Mouse (Mus musculus) kidney, adult 9 months (tissue): ENCODE data around the gene Chchd10.
"Not testable (repeated sequence)": the region's sequence is repeated elsewhere in the genome, so short reads cannot be mapped to it uniquely, and the experiment has no call there.

ENCODE experiments used
- DNase-seq: peaks from one replicate; pipeline ENCODE4 v3.0.0; 2022

The Chchd10 gene

DNA sequence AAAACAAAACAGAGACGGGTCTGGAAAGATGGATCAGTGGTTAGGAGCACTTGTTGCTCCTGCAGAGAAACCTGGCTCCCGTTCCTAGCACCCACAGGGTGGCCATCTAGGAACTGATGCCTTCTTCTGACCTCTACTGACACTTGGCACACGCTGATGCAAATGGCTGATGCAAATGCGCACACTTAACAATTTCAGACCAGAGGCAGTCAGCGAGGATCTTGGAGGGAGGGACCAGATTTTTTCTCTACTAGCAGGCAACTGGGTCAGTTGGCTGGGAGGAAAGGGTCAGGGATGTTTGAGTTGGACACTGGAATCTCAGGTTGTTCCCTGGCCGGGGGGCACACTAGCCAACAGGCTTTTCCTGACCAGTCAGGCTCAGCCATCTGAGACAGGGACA lies at the start of gene Chchd10:
TSS of gene Chchd10 (plus strand) at position 240 of the 400 bp plus-strand sequence.
- peak; percentile 25 for DNase-seq

- DNase-seq = peak; percentile 96
These were observed 49.7 kb upstream of the Chchd10 start for GRCm38 (mm10) chr10:75883232-75883552.

DNA sequence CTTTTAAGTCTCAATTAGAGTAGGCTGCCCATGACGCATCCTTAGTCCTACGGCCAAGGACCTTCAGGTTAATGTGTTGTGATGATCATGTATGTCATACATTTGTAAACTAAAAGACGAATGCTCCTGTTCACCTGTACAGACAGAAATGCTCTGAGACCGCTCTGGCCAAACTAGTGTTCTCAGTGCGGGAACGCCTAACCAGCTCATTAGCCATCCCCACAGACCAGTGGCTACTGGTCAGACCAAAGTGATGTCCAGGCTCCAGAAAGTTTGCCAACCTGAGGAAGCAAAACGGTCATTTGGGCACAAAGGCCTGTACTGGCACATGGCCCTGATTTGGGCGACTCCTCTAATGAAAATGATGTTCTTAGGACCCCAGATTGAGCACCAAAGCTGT lies 48.2 kb upstream of the Chchd10 start:
- no peak for DNase-seq

- DNase-seq = not testable (repeated sequence)
These were observed 45.4 kb upstream of the Chchd10 start for GRCm38 (mm10) chr10:75887504-75887903.

DNA sequence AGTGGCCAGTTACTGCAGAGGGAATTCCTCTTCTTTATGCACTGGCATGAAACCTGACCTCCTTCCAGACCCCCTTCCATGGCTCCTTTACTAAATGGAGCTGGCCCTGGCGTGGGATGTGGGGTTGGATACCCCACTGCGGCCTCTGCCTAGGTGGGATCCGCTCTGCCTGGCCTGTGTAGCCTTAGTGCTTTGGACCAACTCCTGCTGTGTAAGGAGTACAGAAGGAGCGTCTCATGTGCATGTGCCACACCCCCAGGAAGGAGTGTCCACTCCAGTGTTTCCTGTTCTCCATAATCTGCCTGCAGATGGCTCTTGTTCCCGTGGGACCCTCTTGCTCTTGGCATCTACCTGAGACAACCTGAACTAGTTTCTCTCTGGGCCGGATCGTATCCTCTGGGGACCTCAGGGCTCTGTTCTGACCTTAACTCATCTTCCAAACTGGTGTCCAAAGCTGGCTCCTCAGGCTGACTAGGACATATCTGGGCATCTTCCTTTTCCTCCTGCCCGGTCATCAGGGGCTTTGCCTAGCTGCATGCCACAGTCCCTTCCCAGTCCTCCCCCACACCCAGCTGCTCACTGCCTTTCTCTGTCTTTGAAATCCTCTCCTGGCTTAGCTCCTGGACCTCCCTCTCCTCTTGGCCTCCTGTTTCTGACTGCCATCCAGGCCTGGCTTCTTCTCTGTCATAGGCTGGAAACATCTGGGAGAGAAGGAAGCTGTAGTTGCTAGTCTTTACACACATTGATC lies 43.4 kb upstream of the Chchd10 start:
- DNase-seq = no peak

GRCm38 (mm10) chr10:75893089-75893750 lies 39.7 kb upstream of the Chchd10 start, which contains the start of gene Derl3:
TSS of gene Derl3 (plus strand) at chr10:75893413.
- DNase-seq = peak; percentile 98

DNA sequence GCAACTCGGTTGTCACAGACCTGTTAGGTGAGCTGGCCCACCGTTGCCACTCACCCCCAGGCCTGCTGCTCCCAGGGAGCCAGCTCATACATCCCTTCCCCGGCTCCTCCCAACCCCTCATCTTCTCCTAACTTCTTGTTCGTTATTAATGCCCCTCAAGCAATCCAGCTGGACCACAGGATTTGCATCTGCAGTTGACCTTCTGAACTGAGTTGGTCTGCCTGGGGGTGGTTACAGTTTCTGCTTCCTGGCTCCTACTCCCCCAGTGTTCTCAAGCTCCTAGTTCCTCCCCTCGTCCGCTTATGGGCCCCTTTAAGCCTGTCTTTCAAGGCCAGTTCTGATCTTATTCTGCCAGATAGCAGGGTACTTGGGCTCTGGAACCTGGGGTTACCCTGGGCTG lies 38.3 kb upstream of the Chchd10 start:
- no peak for DNase-seq

GRCm38 (mm10) chr10:75895730-75896129 lies 37.2 kb upstream of the Chchd10 start:
- no peak for DNase-seq

DNA sequence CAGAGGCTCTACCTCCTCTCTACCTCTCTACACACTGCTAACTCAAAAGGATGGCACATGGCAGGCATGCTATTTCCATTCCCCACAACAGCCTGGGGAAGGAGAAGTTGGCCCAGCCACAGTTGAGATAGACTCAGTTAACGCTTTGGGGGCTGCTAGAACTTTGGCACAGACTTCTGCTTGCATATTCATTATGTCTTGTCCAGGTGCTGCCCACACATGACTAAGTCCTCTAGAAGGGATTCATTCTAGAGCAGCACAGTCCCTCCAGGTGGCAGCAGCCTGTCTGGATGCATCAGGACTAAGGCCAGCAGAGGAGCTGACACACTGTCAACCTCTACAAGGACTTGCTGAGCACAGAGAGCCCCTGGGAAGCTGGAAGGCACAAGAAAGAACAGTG lies 36.7 kb upstream of the Chchd10 start:
- no peak for DNase-seq

- peak; percentile 84 for DNase-seq
These were observed 35.6 kb upstream of the Chchd10 start for GRCm38 (mm10) chr10:75897373-75897772.

DNA sequence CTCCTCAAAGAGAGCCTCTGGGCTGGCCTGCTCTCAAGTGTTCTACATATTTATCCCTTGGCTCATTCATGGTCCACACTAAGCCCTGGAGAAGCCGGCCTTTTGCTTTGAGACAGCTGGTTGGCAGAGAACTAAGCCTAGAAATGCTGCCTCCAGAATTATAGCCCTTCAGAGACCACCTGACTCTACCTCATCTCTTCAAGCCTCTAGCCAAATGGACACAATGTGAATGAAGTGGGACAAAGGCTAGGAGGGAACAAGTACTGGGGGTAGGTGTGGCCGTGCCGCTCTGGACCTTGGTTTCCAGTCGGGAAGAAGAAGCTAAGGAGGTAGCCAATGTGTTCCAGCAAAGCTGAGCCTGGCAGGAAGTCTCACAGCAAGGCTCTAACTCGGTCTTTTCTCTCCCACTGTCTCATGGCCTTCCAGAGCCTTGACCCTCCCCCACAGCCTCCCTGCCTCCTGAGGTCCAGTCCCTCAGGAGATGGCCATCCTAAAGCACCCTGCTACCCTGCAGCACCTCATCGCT lies 34.8 kb upstream of the Chchd10 start:
- DNase-seq = no peak

DNA sequence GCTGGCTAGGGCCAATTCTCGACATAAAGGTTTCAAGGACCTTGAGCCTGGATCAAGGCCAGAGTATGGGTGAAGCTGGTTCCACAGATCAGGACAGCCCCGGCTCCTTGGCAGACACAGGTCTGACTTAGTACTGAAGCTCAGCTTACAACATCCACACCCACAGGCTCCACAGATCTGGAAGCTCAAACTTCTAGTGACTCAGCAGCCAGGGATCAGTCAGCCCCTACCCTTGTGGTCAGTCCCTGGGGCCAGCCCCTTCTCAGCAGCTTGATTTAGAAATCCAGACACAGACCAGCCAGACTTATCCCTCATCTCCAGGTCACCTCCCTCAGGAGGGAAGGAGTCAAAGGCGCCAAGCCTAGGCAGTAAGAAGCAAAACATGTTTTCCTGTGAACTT lies 34.1 kb upstream of the Chchd10 start:
- peak; percentile 51 for DNase-seq

GRCm38 (mm10) chr10:75904391-75904790 lies 28.5 kb upstream of the Chchd10 start:
- no peak for DNase-seq

- DNase-seq = no peak
These were observed 26.0 kb upstream of the Chchd10 start for GRCm38 (mm10) chr10:75906882-75907281.

- DNase-seq = no peak
These were observed 22.2 kb upstream of the Chchd10 start for GRCm38 (mm10) chr10:75910698-75911097.

DNA sequence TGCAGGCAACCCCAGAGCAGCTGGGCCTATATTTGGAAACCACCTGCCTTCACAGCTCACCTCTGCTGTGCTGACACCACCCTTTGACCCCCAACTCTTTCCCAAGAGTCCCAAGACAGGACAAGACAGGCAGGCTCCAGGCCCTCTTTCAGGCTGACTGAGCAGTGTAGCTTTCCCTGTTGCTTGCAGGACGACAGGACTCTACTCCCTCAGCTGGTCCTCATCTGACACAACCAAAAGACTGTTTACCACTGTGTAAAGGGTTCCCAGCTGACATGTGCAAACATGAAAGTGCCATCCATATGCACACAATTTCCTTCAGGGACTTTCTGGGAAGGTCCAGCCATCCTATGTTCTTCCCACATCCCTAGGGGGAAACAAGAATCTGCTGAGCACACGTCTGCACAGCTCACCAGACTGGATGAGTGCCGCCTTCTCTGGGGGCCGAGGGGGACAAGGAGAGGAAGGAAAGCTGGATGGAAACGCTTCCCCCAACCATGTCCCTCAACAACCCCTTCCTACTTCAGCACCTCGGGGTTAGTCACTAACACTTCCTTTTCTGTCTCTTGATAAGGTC lies 19.8 kb upstream of the Chchd10 start:
- no peak for DNase-seq

DNA sequence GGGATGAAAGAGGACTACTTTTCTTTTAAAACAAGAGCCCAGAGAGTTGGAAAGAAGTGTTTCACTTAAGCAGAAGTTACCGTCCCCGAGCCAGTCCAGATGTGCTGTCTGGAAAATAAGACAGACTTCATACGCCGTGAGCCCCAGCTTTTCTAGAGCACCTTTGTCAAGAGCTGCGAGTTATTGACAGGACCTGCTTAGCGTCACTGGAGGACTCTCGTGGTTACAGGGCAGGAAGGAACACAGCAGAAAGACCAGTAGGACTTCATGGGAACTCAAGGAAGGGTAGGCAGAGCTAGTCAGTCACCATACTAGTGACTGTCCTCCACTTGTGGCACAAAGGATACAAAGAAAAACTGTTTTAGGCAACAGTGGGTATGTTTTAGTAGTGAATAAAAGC lies 17.4 kb upstream of the Chchd10 start:
- no peak for DNase-seq

DNA sequence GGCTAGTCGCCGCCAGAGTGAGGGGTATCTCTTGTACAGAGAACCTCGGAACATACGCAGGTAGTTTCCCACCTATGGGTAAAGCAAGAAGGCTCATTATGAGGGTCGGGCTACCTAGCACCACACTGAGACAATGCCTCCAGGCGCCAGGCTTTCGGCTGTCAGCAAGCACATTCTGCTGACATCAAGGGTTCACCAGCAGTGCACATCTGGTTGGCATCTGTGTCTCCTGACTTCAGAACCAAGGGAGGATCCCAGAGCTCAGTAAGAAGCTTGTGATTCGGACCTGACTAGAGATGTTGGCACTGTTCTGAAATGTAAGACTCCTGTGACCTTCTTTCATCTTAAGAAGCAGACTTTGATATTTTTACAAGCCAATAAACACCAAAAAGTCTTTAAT lies 16.1 kb upstream of the Chchd10 start:
- DNase-seq = no peak

DNA sequence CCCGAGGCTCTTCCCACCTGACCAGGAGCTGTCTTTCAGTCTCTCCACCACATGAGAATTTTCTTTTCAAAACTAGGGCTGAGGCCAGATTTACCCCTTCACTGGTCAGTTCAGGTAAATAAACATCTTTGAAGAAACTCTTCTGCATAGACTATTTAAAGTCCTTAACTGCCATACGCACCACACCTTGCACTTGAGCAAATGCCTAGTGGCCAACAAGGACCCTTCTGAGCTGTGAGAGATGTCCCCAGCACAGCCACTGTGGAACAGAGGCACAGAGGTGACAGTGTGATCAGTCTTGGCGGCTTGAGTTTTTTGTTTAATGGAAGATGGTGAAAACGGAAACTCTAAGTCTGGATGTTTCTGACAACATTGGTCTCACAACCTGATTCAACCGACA lies 13.9 kb upstream of the Chchd10 start:
- DNase-seq = no peak

- DNase-seq = peak; percentile 97
These were observed 11.8 kb upstream of the Chchd10 start, which contains the start of gene Smarcb1 for GRCm38 (mm10) chr10:75921026-75921725. TSS of gene Smarcb1 (minus strand) at chr10:75921617.

GRCm38 (mm10) chr10:75921726-75922560 lies 11.0 kb upstream of the Chchd10 start:
- peak; percentile 36 for DNase-seq

GRCm38 (mm10) chr10:75924324-75924723 lies 8.6 kb upstream of the Chchd10 start:
- DNase-seq = no peak
